In genomic region chr17:87959406-87959805, GRCm38 (mm10) we compare ENCODE assay signal across 19 mouse cellular contexts. TPM values are rescaled to one million over a fixed set of nuclear protein-coding genes. Genes with fewer than 3 reads are reported as not detected.
"Had no signal": no experiment of that assay in that cellular context is flagged by ENCODE, and none has a peak within 500 bp of the region (broad histone marks: within the 10 kb centered on the region; RNA-seq: fewer than 3 reads in every experiment).

No protein-coding gene starts in this region.

RNA-seq across cellular contexts. Expression of gene Rpl36-ps4, which starts 38.6 kb away (rescaled TPM):
- polyA plus RNA-seq: cortical plate, adult 2 months; embryonic facial prominence, embryonic 10.5 days; embryonic facial prominence, embryonic 11.5 days; embryonic facial prominence, embryonic 12.5 days; embryonic facial prominence, embryonic 13.5 days; embryonic facial prominence, embryonic 14.5 days; embryonic facial prominence, embryonic 15.5 days; erythroblast, embryonic 14.5 days; forebrain, embryonic 10.5 days; forebrain, embryonic 11.5 days; forebrain, embryonic 12.5 days; forebrain, embryonic 13.5 days; forebrain, embryonic 14.5 days; forebrain, embryonic 15.5 days; forebrain, embryonic 16.5 days; forebrain, postnatal 0 days; frontal cortex, adult 2 months; gonadal fat pad, adult 2 months; heart, adult 2 months had no signal
